ENCODE assay signal across 9 mouse cellular contexts in genomic region chr4:48481287-48481686, GRCm38 (mm10). TPM values are rescaled to one million over a fixed set of nuclear protein-coding genes. Genes with fewer than 3 reads are reported as not detected.
A peak's percentile ranks its signal among the peaks of the same experiment; 100 is the strongest.
DNase-seq lines count a peak whose midpoint lies in the region; ATAC-seq and TF ChIP-seq lines count a peak whose summit lies in the region.
"Had no signal": no experiment of that assay in that cellular context is flagged by ENCODE, and none has a peak within 500 bp of the region (broad histone marks: within the 10 kb centered on the region; RNA-seq: fewer than 3 reads in every experiment).

No protein-coding gene starts in this region.

- peak; percentile 46; the same call in 1 of the 2 replicates for TF ChIP-seq CTCF in kidney, adult 2 months (conservative IDR thresholded peaks at IDR 0.05; ENCODE audit: insufficient read depth, insufficient read length, low read depth, low read length)

- 22% methylated on average over 2 of the region's 2 CpGs for WGBS in kidney, adult 2 months
- WGBS in kidney, embryonic 16.5 days: 8% methylated on average over 2 of the region's 2 CpGs

- TF ChIP-seq POLR2A in kidney, adult 2 months (IDR thresholded peaks at IDR 0.05; ENCODE audit: low read depth, low read length): no peak

- H3K36me3 ChIP-seq in kidney, adult 2 months (ENCODE audit: control insufficient read depth, insufficient read depth, low read length): no peaks in the 10 kb centered on the region
- H3K36me3 ChIP-seq in kidney, embryonic 16.5 days (ENCODE audit: insufficient read depth, low read length): no peaks in the 10 kb centered on the region
- H3K36me3 ChIP-seq: embryonic facial prominence, embryonic 15.5 days; limb, embryonic 12.5 days had no signal

- peaks cover 5% of the 10 kb centered on the region; the same call in 1 of the 2 replicates for H3K9me3 ChIP-seq in kidney, embryonic 16.5 days (ENCODE audit: low read length)
- H3K9me3 ChIP-seq: embryonic facial prominence, embryonic 15.5 days had no signal

- no peaks in the 10 kb centered on the region for H3K27me3 ChIP-seq in kidney, adult 2 months (replicated peaks; ENCODE audit: control insufficient read depth, insufficient read depth, low read length)
- no peaks in the 10 kb centered on the region for H3K27me3 ChIP-seq in kidney, embryonic 16.5 days (ENCODE audit: insufficient read depth, low read length)
- H3K27me3 ChIP-seq: embryonic facial prominence, embryonic 15.5 days; limb, embryonic 12.5 days had no signal

- H3K27ac ChIP-seq in kidney, adult 2 months (ENCODE audit: insufficient read depth, low read depth, low read length): no peak overlapping the region
- no peak overlapping the region for H3K27ac ChIP-seq in kidney, embryonic 16.5 days (ENCODE audit: low read length)
- H3K27ac ChIP-seq: embryonic facial prominence, embryonic 15.5 days; limb, embryonic 12.5 days had no signal

- no peak for ATAC-seq in kidney, embryonic 16.5 days (ENCODE audit: low FRiP score, low TSS enrichment)

- no peak overlapping the region for H3K4me3 ChIP-seq in kidney, adult 2 months (ENCODE audit: insufficient read depth, low read depth, low read length)
- no peak overlapping the region for H3K4me3 ChIP-seq in kidney, embryonic 16.5 days (ENCODE audit: low read length)
- H3K4me3 ChIP-seq: embryonic facial prominence, embryonic 15.5 days; limb, embryonic 12.5 days had no signal

- H3K4me2 ChIP-seq in kidney, embryonic 16.5 days (replicated peaks; ENCODE audit: low read depth, low read length): no peak overlapping the region
- H3K4me2 ChIP-seq: embryonic facial prominence, embryonic 15.5 days; limb, embryonic 12.5 days had no signal

- no peak overlapping the region for H3K9ac ChIP-seq in kidney, embryonic 16.5 days (replicated peaks; ENCODE audit: low read length)
- H3K9ac ChIP-seq: embryonic facial prominence, embryonic 15.5 days; limb, embryonic 12.5 days had no signal

- peak; percentile 25 for DNase-seq in kidney, adult 2 months
- DNase-seq in ES-CJ7 (ENCODE audit: low read depth, low spot score): peak; percentile 87
- peak; percentile 47 for DNase-seq in adrenal gland, adult 2 months
- peak; percentile 9 to 45 for DNase-seq in kidney, postnatal 36 days
- DNase-seq in retina, postnatal 1 day: peak; percentile 30
- DNase-seq in left cerebral cortex, adult 8-10 months (ENCODE audit: low spot score in 2 of 2): no peak

- no peaks in the 10 kb centered on the region for H3K4me1 ChIP-seq in kidney, adult 2 months (ENCODE audit: control insufficient read depth, insufficient read depth, low read length)
- H3K4me1 ChIP-seq in kidney, embryonic 16.5 days (ENCODE audit: insufficient read depth, low read length): no peaks in the 10 kb centered on the region
- H3K4me1 ChIP-seq: embryonic facial prominence, embryonic 15.5 days; limb, embryonic 12.5 days had no signal

RNA-seq across cellular contexts. Expression of gene Tex10, which starts 8.0 kb away (rescaled TPM):
- polyA plus RNA-seq in kidney, adult 2 months (2012; rRNA removed): 5.7 and 9.4 TPM in 2 replicates
- 56.9 and 57.5 TPM in 2 replicates for polyA plus RNA-seq in kidney, embryonic 16.5 days (2015; fragmentation: Nextera tagmentation; extraction: Ambion mirVana)
- total RNA-seq in adrenal gland, adult 2 months (2021): 10 to 100 TPM; 16.9 to 24.0 TPM
- 2.3 and 2.6 TPM in 2 replicates for polyA plus RNA-seq in adrenal gland, adult 2 months (2012; rRNA removed)
- 10 to 100 TPM; 23.1 to 24.0 (median 23.6) TPM for total RNA-seq in left cerebral cortex, adult 8-10 months (2022)

RNA-seq across cellular contexts. Expression of gene Msantd3, which starts 58.4 kb away (rescaled TPM):
- 3.8 and 4.6 TPM in 2 replicates for polyA plus RNA-seq in kidney, adult 2 months (2012; rRNA removed)
- 28.8 and 29.5 TPM in 2 replicates for polyA plus RNA-seq in kidney, embryonic 16.5 days (2015; fragmentation: Nextera tagmentation; extraction: Ambion mirVana)
- 10 to 100 TPM; 14.4 to 22.8 TPM for total RNA-seq in adrenal gland, adult 2 months (2021)
- 1.8 and 2.5 TPM in 2 replicates for polyA plus RNA-seq in adrenal gland, adult 2 months (2012; rRNA removed)
- total RNA-seq in left cerebral cortex, adult 8-10 months (2022): 10 to 100 TPM; 17.2 to 20.0 (median 18.9) TPM

Comparison
In these comparisons a context has a peak if more than half of its experiments do, and no peak if none do; other contexts are left out.
1. DNase-seq: peak in kidney, adult 2 months (single experiment), ES-CJ7 (single experiment), adrenal gland, adult 2 months (single experiment), kidney, postnatal 36 days (2 of 2) and retina, postnatal 1 day (single experiment); none in left cerebral cortex, adult 8-10 months (0 of 2).